Mouse (Mus musculus): ENCODE results near the gene Il6st.
A peak's percentile ranks its signal among the peaks of the same experiment; 100 is the strongest.
"Not testable (repeated sequence)": the region's sequence is repeated elsewhere in the genome, so short reads cannot be mapped to it uniquely, and the experiment has no call there.

Gene Il6st

DNA sequence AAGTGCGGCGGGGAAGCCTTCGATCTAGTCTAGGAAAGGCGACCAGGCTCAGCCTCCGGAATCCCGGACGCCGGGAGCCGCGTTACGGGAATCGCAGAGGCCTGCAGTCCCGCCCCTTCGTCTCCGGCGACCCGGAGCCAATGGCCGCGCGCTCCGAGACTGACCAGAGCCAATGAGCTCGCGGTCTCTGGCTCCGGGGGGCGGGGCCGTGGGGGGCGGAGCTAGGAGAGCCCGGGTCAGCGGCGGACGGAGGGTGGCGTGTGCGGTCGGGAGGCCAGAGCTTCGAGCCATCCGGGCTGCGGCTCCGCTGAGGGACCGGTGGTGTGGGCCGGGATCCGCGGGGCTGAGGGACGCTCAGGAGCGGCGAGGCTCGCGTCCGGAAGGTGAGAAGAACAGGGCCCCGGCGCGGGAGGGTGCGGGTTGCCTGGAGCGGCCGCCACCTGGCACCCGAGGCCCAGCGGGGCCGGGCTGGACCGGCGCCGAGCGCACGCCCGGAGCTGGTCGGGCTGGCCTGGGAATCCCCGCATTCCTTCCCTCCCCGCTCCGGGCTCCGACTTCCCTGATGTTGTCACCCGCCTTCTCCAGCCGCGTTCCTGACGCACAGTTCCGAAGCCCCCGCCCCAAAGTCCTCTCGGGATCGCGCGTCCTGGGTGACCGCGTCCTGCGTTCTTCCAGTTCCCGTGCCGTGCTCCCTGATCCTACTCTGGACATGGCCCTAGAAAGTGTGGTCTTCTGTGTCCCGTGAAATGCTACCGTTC is at the start of gene Il6st:
Gene Il6st (plus strand): TSS at position 203 of the 758 bp plus-strand sequence.
- DNase-seq (ENCODE audit: extremely low spot score, low read depth, low spot score) = peak; percentile 37

DNA sequence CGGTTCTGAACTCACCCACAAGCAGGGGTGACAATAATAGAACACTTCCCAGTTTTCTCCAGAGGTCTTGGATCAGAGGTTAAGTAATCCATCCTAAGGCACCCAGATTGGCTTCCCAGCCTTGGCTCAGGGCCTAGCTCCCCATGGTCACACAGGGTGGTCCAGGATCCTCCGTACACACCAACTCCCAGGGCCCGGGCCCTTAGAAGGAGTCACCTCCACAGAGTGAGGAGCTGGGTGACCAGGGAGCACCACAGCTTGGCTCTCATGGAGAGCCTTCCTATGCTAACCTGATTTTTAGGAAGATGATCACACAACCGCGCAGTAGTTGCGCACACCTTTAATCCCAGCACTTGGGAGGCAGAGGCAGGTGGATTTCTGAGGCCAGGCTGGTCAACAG is 48.0 kb upstream of the Il6st start:
- DNase-seq (ENCODE audit: extremely low spot score, low read depth, low spot score) = no peak

DNA sequence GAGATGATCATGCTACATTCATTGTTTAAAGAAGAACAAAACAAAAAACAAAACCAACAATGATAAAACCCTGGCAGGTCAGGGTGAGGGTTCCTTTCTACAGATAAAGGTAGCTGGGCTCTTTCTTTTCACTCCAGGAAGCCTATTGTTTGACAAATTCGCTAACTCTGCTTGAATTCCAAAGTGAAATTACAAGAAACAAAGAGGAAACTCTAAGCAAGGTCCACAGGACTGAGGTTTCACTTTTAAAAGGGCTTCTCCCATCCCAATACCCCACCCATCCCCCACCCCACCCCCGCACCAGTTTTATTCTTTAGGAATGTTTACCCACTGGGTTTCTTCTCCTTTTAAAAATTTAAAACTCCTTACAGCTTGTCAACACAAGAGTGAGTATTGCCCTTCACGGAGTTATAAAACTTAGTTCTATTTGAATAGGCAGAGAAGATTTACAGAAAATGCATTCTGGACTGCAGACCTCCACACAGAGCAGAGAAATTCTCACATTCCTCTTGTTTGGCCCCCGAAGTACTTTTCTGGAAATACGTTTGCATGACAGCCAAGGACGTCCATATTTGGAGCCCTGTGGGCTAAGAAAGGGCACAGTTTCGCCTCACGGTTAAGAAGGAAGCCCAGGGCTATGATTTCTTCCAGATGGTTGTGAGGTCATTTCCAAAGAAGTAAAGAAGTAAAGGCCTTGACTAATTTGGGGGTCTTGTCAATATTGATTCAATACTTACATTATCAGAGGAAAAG is 47.3 kb upstream of the Il6st start:
- no peak for DNase-seq (ENCODE audit: extremely low spot score, low read depth, low spot score)

DNA sequence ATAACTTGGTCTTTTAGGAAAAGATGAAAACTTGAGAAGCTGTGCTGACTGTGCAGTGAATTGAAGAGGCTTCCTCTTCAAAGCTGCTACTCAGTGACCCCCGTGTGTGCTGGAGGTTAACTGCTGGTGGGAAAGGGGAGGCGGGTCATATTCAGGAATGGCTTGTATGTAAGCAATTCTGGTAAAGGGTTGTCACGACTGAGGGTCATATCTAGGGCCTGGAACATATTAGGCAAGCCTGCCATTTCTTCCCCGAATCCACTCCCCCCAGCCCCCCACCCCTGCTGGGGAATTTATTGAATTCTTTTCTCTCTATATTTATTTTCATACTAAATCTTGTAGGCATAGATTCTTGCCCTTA is 46.7 kb upstream of the Il6st start:
- peak; percentile 50 for DNase-seq (ENCODE audit: extremely low spot score, low read depth, low spot score)

DNA sequence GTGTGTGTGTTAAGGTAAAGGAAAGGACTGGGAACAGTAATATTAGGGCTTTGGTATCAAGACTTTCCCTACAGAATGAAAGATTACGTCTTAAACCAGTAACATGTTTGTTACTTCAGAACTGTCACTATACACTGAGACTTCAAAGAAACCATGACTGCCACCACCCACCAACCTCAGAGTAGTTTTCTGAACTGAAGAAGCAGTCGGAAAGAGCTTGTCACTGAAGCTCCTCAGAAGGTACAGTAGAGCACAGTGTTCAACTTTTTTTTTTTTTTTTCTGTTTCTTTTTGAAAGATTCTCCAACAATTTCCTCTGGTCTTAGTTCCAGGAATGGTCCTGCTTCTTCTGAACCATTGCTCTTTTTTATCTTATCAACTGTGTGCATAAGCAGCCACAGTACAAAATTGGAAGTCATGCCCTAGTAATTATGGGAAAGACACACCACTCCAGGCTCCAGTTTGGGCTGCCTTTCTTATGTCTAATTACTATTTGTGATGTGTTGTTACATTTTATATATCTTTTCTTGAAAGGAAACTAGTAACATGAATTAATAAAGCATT is 45.9 kb upstream of the Il6st start:
- DNase-seq (ENCODE audit: extremely low spot score, low read depth, low spot score) = no peak

DNA sequence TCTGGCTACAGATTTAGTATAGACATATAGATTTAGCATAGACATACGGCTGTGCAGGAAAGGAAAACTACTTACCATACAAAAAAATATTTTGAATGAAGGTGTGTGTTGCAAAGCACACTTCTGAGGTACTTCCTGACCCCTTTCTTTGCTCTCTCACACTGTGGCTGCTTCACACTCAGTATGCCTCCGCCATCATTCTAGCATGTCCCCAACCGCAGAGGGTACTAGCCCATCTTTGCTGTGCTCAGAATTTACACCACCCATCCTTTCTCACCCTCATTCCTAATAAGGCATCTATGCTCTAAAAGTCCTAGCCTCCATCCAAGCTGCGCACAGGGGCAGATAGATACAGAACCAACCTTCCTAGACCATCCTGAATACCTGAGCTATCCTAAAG is 45.3 kb upstream of the Il6st start:
- no peak for DNase-seq (ENCODE audit: extremely low spot score, low read depth, low spot score)

DNA sequence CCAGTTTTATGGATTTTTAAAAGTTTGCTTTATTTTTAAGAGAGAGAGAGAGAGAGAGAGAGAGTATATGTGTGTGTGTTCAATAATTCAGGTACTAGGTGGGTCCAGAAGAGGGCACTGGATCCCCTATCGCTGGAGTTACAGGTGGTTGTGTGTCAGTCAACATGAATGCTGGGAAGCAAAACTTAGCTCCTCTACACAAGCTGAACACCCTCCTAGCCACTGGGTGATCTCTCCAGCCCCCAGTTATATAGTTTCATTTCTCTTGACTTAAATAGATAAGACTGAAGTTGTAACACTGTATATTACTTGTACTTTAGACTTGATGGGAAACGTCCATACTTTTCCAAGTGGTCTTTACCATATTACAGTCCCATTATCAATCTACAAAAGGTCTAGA is 39.7 kb upstream of the Il6st start:
- DNase-seq (ENCODE audit: extremely low spot score, low read depth, low spot score) = no peak

DNA sequence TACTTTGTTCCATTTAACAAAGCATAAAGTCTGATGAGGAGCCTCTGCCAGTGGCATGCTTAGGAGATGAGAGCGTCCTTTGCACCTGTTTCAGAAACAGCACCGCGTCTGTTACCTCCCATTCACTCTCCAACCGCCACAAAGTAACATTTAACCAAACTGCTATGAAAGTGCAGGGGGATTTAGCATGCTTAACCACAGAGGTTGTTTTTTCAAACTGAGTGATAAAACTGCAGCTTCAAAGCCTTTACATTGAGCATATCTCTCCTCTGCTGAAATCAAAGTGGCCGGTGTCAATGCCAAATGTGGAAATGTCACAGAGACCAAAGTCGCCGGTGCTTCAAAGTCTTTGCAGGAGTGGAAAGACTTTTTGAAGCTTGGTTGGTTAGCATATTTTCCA is 39.2 kb upstream of the Il6st start:
- DNase-seq (ENCODE audit: extremely low spot score, low read depth, low spot score) = no peak

DNA sequence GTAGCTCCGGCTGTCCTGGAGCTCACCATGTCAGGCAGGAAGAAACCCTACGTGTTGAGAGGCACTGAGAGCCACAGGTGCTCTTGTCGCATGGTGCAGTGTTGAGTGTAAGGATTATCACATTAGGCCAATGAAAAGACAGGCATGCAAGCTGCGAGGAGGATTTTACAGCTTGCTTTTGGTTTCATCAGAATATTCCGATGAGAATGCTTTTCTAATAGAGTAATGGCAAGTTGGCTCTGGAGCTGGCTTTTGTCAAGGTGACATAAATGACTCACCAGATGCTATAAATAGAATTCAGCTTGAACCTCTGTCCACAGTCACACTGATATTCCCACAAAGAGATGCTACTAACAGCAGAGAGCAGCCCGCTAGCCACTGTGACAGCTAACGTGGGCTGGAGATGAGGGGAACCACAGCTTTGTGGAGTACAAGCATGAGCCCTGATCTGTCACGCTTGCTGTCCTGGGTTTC is 38.7 kb upstream of the Il6st start:
- DNase-seq (ENCODE audit: extremely low spot score, low read depth, low spot score) = no peak

DNA sequence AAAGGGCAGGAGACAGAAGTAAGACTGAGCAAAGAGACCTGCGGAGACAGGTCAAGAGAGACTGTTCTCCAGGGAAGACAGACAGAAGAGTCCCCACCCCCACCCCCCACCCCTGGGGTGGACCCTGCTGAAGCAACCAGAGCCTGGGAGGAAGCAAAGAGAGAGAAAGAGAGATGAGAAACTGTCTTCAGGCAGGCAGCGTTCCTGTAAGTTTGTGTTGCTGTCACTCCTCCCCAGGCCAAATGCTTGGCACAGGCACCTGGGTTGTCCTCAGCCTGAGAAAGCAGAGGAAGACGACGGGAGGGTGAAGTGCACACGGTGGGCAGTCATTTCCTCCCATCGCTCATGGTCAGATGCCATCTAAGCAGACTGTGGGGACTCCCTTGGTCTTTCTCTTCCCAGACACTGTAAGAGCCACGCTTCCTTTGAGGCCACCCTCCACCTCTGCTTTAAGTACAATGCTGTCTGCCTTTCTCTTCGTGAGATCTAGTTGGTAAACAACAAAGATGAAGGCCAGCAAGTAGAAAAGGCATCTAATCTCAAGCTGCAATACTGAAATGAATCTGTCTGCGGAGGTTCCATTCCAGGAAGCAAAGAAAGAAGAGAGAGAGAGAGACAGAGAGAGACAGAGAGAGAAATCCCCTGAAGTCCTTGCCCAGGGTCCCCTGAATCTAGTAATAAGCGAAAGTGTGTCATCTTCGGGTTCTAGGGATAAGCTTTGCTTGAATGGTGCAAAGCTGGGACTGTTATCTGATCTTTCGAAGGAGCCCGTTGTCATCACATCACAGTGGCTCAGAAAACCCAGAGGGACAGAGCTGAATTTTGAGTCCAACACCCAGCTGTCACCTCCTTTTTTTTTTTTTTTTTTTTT is 37.4 kb upstream of the Il6st start:
- DNase-seq (ENCODE audit: extremely low spot score, low read depth, low spot score) = no peak

DNA sequence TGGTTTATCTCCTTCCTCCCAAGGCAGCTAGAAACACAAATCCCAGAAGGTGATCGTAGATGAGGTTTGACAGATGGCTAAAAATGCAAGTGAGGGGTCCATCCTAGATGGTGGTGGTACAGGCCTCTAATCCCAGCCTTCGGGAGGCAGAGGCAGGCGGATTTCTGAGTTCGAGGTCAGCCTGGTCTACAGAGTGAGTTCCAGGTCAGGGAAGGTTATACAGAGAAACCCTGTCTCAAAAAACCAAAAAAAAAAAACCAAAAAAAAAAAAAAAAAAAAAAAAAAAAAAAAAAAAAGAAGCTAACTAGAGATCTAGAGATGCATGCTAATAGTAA is 36.8 kb upstream of the Il6st start:
- DNase-seq (ENCODE audit: extremely low spot score, low read depth, low spot score) = not testable (repeated sequence)

DNA sequence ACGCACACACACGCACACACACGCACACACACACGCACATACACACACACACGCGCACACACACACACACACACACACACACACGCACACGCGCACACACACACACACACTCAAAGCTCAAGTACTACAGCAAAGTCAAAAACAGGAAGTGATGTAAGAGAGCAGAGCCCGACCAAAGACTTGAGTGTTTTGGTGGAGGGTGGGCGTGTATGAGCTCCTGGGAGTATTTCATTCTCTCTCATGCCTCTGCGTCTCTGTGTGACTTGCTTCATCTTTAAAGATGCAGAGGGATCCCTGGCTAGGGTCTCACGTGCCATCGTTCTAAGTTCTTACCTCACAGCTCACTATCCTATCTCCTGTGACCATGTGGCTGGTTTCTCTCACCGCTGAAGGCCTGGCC is 36.3 kb upstream of the Il6st start:
- no peak for DNase-seq (ENCODE audit: extremely low spot score, low read depth, low spot score)

DNA sequence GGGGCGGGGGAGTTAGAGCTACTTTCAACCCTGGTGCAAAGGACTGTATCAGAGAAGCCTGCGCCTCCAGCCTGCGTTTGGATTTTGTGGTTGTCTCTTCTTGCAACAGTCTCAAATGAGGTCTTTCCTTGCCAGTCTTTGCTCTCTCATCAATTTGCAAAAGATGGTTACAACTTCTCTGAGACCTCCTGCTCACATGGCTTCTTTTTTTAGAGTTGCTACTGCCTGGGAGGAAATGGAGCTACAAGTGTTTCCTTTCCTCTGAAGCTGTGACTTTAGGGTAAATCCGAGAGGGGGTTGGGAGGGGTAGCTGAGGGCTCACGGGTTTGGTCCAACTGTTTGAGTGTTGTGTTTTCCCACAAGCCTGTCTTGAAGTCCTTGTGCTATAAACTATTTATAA is 30.6 kb upstream of the Il6st start:
- DNase-seq (ENCODE audit: extremely low spot score, low read depth, low spot score) = no peak

DNA sequence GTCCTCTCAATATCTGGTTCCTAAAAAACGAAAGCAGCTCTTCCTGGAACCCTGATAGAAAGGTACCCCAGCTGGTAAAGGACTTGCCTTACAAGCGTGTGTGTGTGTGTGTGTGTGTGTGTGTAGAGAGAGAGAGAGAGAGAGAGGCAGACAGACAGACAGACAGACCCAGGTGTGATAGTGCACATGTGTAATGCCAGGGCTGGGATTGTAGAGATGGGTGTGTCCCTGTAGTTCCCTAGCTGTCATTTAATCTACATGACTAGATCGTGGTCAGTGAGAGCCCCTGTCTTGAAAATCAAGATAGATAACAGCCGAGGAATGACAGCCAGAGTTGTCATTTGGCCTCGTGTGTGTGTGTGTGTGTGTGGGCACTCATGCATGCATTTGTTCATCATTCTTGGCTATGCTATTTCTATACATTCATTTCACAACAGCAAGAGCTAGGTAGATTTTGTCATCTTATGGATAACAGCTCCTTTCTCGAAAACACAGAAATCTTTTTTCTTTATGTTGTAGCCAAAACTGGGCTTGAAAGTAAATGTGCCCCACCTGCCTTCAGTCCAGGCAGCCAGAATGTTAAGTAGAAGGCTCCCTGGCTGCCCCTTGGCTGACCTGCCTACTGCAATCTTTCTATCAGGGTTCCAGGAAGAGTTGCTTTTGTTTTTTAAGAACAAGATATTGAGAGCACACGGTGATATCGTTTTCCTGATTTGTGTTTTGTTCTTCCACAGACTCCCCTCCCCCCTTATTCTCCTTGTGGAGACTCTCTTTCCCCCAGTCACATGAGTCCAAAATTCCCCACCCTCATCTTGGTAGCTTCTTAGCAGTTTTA is 28.4 kb upstream of the Il6st start:
- DNase-seq (ENCODE audit: extremely low spot score, low read depth, low spot score) = no peak

DNA sequence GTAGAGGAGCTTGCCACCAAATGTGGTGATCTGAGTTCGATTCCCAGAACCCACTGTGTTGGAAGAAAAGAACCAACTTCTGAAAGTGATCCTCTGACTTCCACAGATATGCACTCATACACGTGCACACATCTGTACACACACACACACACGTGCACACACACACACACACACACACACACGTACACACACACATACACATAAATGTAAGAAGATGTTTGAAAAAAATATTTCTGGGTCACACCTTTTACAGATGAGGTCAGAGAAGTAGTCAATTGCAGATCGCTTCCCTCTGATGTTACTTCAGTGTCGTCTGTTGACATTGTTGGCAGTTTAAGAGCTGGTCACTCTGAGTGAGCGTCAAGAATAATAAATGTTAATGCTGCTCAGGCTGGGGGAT is 27.6 kb upstream of the Il6st start:
- no peak for DNase-seq (ENCODE audit: extremely low spot score, low read depth, low spot score)

DNA sequence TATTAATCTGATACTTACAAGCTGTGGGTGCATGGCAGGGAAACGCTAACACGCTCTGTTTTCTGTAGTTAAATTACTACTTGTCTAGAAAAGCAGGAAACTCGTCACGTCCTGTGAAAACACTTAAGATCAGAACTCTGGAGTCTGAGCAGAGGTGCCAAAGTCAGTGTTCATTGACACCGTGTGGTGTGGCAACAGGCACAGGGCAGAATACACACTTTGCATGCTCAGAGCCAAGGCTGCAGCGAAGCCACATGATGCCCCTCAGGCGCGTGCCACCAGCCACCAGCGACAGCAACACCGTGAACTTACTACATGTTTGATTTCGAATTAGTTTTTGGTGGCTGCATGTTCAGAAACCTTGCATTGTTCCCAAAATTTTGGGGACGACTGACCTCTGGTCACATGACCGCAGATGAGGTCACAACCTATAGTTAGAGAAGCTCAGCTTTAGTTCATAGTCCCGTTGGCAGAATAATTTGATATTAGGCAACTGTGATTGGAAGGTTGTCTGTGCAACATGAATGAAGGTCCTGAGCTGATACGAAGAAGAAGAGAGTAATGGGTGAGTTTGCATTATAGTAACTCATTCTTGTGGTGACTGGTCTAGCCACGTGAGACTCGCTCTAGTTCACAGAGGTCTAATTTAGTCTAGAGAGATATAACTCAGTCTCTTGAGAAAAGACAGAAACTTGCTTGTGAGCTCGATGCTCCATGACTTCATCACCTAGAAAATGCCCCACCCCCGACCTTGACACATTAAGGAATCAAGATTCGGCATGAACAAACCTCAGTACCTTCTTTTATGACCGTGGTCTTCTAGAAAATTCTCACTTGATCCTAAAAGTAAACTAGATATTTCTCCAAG is 25.6 kb upstream of the Il6st start:
- no peak for DNase-seq (ENCODE audit: extremely low spot score, low read depth, low spot score)

DNA sequence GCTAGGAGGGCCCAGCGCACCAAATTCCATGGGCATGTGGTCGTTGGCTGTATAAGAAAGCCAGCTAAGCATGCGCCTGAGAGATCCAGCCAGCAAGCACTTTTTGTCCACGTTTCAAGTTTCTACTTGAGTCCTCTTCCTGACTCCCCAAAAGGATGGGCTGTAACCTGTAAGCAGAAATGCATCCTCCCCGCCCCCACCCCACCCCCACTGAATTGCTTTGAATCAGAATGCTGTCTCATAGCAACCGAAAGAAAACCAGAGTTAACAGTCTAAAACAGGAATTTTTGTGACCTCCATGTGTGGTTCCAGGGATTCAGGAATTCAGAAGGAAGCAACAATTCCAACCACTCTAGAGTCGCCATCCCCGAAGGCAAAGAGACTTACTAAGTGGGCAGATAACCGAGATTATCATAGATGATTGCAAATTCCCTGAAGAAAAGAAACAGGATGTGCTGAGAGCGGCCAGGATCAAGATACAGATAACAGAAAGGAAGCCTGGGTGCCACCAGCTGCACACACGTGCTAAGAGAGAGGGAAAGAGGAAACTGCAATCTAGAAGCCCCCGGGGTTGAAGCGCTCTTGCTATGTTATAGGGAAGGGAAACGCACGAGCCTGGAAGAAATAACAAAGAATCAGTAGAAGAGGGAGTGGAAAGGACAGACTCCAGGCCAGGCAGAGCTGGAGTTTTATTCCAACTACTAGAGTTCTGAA is 24.6 kb upstream of the Il6st start:
- no peak for DNase-seq (ENCODE audit: extremely low spot score, low read depth, low spot score)

DNA sequence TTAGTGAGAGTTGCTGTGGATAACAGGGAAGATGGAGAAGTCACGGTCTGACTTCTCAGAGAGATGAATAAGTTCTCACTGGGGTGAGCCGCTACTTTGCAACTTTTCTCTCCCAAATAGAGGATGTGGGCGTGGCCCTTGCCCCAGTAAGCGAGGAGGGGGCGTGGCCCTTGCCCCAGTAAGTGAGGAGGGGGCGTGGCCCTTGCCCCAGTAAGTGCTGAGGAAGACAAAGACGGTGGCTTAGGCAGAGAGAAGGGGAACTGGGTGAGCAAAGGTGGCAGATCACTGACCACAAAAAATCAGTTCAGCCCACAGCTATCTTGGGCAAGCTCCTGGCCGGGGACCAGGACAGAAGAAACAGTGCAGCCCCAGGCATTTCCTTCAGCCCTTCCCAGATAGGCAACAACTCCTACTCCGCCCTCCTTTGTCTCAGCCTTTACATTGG is 23.9 kb upstream of the Il6st start:
- no peak for DNase-seq (ENCODE audit: extremely low spot score, low read depth, low spot score)

DNA sequence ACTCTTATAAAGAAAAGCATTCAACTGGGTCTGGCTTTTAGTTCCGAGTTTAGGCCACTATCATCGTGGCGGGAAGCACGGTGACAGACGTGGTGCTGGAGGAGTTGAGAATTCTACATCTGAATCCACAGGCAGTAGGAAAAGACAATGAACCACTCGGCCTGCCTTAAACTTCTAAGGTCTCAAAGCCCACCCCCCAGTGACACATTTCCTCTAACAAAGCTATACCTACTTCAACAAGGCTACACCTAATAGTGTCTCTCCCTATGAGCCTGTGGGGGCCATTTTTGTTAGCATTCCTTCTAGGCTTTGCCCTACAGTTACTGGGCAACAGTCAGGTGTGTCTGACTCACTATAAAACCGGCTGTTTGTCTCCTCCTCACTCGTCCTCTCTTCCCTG is 23.2 kb upstream of the Il6st start:
- no peak for DNase-seq (ENCODE audit: extremely low spot score, low read depth, low spot score)
